Mouse (Mus musculus): ENCODE results near the gene Cyp1a2. TPM values are rescaled to one million over a fixed set of nuclear protein-coding genes. Genes with fewer than 3 reads are reported as not detected.

Gene Cyp1a2
- polyA plus RNA-seq (2017; shearing (Covaris generic)): not detected

DNA sequence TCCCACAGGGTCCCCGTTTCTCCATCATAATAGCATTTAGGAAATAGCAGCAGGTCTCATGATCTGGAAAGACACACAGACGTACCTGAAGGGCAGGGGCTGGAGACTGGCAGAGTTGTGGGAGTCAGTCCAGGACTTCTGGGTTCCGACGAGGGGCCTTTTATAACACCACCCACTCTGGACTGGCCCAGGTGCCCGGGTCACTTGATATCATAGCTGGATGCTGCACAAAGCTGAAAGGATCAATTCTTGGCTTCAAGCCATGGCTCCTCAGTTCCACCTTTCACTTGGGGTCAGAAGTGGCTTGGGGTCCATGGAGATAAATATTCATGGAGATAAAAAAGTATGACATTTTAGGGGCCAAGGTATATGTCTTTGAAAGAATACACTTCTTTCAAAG is at the start of gene Cyp1a2:
Gene Cyp1a2, minus strand, starts transcription at position 184 of the 400 bp plus-strand sequence.

DNA sequence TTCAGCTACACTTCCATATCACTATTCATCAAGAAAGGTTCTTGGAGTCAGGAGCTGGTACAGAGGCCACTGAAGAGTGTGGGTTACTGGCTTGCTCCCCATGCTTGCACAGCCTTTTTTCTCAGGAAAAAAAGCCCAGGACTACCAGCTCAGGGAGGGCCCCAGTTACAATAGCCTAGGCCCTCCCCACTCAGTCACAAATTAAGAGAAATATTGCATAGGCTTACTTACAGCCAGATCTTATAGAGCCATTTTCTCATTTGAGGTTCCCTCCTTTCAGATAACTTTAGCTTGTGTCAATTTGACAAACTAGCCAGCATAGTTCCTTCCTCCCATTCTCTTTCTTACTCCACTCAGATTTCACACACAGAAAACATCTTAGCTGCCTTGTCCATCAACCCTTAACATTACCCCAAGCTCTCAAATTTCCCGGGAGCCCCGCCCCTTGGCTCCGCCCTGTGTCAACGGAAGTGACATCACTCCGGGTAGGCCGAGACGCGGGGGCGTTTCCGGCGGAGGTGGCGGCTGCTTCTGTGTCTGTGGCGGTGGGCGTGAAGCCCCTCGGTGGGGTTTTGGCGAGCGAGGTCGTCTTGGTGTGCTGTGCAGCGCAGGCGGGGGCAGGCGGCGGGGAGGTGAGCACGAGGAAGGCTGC is 24.7 kb upstream of the Cyp1a2 start, which contains the start of gene Edc3:
Gene Edc3, plus strand, starts transcription at position 473 of the 652 bp plus-strand sequence.

DNA sequence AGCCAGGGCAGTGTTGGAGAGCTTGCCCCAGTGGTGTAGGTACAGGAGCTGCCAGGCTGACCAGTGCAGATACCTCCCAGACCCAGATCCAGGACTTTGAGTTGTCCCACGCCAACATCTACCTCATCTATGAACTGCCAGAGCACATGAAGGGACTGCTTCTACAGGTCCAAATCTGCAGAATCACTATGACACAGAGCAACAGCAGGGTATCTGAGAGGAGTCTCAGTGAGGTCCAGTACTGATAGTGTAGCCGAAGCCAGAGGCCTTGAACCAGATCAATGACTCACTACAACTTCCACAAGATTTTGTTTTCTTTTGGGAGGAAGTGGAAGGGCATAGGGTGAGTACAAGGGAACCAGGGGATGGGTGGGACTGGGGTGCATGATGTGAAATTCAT is 4.2 kb upstream of the Cyp1a2 start, which contains the start of gene Cyp1a1:
Gene Cyp1a1, plus strand, starts transcription at position 178 of the 400 bp plus-strand sequence.

DNA sequence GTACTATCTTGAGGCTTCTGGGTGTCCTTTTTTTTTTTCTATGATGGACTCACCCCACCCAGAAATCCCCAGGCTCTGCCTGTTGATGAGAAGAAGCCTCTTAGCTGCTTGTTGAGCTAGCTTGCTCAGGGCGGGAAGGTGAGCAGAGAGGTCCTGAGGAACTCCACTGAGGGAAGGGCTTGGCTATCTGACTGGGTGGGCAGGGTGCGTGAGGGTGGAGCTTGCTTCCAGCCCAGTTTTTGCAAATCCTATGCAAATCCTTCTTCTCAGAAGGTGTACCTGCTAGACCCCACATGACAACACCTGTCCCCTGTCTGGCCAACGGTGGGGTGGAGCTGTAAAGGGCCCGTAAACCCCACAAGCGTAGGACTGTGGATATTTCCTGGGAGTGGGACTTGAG is 30.2 kb downstream of the Cyp1a2 start, which contains the start of gene Csk:
Gene Csk, minus strand, starts transcription at position 349 of the 400 bp plus-strand sequence.

Other genes starting within 250 kb of the Cyp1a2 start
- gene Ppcdc, start 243.6 kb downstream of the Cyp1a2 start, polyA plus RNA-seq (2017; shearing (Covaris generic)): 143 TPM
- gene Scamp5, start 215.6 kb downstream of the Cyp1a2 start, polyA plus RNA-seq (2017; shearing (Covaris generic)): 0.23 TPM
- 0.20 TPM for gene Rpp25, start 179.7 kb downstream of the Cyp1a2 start, polyA plus RNA-seq (2017; shearing (Covaris generic))
- 232 TPM for gene Cox5a, start 162.4 kb downstream of the Cyp1a2 start, polyA plus RNA-seq (2017; shearing (Covaris generic))
- gene Fam219b, start 146.2 kb downstream of the Cyp1a2 start, polyA plus RNA-seq (2017; shearing (Covaris generic)): 11.1 TPM
- 20.1 TPM for gene Mpi, start 130.9 kb downstream of the Cyp1a2 start, polyA plus RNA-seq (2017; shearing (Covaris generic))
- gene Scamp2, start 122.8 kb downstream of the Cyp1a2 start, polyA plus RNA-seq (2017; shearing (Covaris generic)): 112 TPM
- 87.6 TPM for gene Ulk3, start 94.3 kb downstream of the Cyp1a2 start, polyA plus RNA-seq (2017; shearing (Covaris generic))
- not detected for gene Cplx3, start 77.4 kb downstream of the Cyp1a2 start, polyA plus RNA-seq (2017; shearing (Covaris generic))
- gene Lman1l, start 62.9 kb downstream of the Cyp1a2 start, polyA plus RNA-seq (2017; shearing (Covaris generic)): 0.27 TPM
- gene Csk, start 30.1 kb downstream of the Cyp1a2 start, polyA plus RNA-seq (2017; shearing (Covaris generic)): 230 TPM
- 0.24 TPM for gene Cyp1a1, start 4.2 kb upstream of the Cyp1a2 start, polyA plus RNA-seq (2017; shearing (Covaris generic))
- 51.7 TPM for gene Edc3, start 24.8 kb upstream of the Cyp1a2 start, polyA plus RNA-seq (2017; shearing (Covaris generic))
- gene Clk3, start 82.2 kb upstream of the Cyp1a2 start, polyA plus RNA-seq (2017; shearing (Covaris generic)): 150 TPM
- 56.0 TPM for gene Arid3b, start 153.1 kb upstream of the Cyp1a2 start, polyA plus RNA-seq (2017; shearing (Covaris generic))
- 101 TPM for gene Ubl7, start 227.3 kb upstream of the Cyp1a2 start, polyA plus RNA-seq (2017; shearing (Covaris generic))